Mouse (Mus musculus): ENCODE data around the gene Ccdc92b. TPM values are rescaled to one million over a fixed set of nuclear protein-coding genes. Genes with fewer than 3 reads are reported as not detected.
A peak's percentile ranks its signal among the peaks of the same experiment; 100 is the strongest.

Gene Ccdc92b
- polyA plus RNA-seq, 1 experiment = not detected

- no peak overlapping the region for H3K27ac ChIP-seq (replicated peaks; ENCODE audit: low read depth, low read length)
- no peak overlapping the region for H3K4me3 ChIP-seq (ENCODE audit: insufficient read depth, low read depth, low read length)
- no peaks in the 10 kb centered on the region for H3K4me1 ChIP-seq (ENCODE audit: control insufficient read depth, insufficient read depth, insufficient read length, low read length)
These were observed 27.2 kb upstream of the Ccdc92b start for GRCm38 (mm10) chr11:74592246-74592645.

DNA sequence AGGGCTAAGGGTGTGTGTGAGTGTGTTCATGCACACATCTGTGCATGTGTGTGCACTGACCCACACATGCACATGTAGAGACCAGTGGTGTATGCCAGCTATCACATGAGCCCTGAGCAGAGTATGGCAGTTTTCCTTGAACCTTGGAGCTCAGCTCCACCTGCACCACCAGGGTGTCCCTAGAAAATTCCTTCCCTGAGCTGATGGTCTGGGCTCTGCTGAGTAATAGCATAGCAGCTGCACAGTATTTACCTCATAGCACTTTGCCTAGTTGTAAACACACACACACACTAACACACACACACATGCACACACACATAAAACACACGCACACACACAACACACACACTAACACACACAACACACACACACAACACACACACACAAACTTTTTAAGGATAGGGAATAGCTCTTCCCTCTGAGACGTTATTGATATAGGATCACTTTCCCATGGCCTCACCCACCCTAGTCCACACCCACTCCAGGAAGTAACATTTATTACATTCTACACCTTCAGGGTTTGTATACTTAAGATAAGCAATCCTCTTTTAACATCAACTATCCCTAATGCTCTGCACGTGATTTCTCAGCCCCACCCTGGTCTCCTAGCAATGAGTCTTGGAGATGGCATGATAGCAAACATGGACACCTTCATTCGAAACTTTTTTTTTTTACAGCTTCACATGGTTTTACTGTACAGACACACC is 22.0 kb upstream of the Ccdc92b start:
- no peaks in the 10 kb centered on the region for H3K4me1 ChIP-seq (ENCODE audit: control insufficient read depth, insufficient read depth, insufficient read length, low read length)
- H3K27ac ChIP-seq (replicated peaks; ENCODE audit: low read depth, low read length) = no peak overlapping the region
- no peak overlapping the region for H3K4me3 ChIP-seq (ENCODE audit: insufficient read depth, low read depth, low read length)

DNA sequence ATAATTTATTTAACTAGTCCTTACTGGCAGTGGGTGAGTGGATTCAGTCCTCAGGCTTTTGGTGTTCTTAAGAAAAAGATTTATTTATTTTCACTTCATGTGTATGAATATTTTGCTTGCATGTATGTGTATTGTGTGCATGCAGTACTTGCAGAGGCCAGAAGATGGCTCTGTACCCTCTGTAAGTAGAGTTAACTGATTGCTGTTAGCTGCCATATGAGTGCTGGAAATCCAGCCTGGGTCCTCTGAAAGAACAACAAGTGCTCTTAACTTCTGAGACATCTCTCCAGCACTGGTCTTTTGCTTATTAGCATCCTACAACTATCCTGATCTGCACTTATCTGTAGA is 21.4 kb upstream of the Ccdc92b start:
- no peak overlapping the region for H3K4me3 ChIP-seq (ENCODE audit: insufficient read depth, low read depth, low read length)
- H3K4me1 ChIP-seq (ENCODE audit: control insufficient read depth, insufficient read depth, insufficient read length, low read length) = no peaks in the 10 kb centered on the region
- no peak overlapping the region for H3K27ac ChIP-seq (replicated peaks; ENCODE audit: low read depth, low read length)

- H3K4me1 ChIP-seq (ENCODE audit: control insufficient read depth, insufficient read depth, insufficient read length, low read length) = no peaks in the 10 kb centered on the region
- no peak overlapping the region for H3K27ac ChIP-seq (replicated peaks; ENCODE audit: low read depth, low read length)
- H3K4me3 ChIP-seq (ENCODE audit: insufficient read depth, low read depth, low read length) = no peak overlapping the region
These were observed 17.1 kb upstream of the Ccdc92b start for GRCm38 (mm10) chr11:74602286-74602685.

DNA sequence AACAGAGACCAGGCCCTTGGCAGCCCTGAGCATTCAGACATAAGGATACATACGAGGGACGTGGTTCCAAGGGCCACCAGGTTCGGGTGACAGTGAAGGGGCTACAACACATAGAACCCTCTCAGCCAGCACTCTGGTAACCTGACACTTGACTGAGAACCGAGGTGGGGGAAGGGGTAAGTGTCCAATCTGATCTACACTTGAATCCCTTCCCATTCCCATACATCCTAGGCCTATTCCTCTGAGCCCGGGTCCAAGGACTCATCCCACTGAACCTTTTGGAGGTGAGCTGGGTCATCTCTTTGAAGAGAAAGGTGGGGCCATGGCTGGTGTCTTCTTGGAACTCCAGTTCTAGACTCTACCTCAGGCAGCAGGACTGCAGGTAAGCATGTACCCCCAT is 9.3 kb upstream of the Ccdc92b start:
- Histone ChIP-seq H3K4me3 (ENCODE audit: insufficient read depth, low read depth, low read length) (no peak overlapping the region), H3K4me1 (ENCODE audit: control insufficient read depth, insufficient read depth, insufficient read length, low read length) (no peaks in the 10 kb centered on the region)

DNA sequence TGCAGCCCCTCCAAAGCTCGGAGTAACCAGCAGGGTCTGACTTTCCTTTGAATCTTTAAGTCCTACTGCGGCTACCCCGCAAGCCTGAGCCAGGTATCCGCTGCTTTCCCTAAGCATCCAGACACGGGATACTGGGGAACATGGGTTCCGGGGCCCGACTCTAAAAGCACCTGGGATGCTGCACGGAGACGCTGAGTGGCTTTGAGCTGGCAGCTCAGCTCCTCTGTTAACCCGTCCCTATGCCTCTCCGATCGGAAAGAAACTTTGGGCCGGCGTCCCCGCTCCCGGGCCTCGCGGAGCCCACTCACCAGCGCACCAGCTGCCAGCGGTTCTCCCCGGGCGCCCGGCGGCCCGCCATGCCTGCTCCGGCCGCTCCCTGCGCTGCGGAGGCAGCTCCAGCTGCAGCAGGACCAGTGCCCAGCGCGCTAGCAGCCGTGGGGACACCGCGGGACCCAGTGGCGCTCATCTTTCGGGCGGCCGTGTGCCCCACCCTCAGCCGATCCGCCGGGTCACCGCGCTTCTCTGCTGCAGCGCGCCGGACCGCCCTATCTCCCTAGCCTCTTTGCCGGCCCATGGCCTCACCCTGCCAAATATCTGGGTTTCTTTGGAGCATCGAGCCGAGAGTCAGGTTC is 8.7 kb upstream of the Ccdc92b start, which contains the start of gene Rap1gap2:
Gene Rap1gap2, minus strand, starts transcription at position 371 of the 632 bp plus-strand sequence.
- H3K4me3 ChIP-seq (ENCODE audit: insufficient read depth, low read depth, low read length) = peak within 1 kb of the TSS; percentile 45

More for the DNA sequence above, 9.3 kb upstream of the Ccdc92b start:
- H3K27ac ChIP-seq (replicated peaks; ENCODE audit: low read depth, low read length) = no peak overlapping the region

DNA sequence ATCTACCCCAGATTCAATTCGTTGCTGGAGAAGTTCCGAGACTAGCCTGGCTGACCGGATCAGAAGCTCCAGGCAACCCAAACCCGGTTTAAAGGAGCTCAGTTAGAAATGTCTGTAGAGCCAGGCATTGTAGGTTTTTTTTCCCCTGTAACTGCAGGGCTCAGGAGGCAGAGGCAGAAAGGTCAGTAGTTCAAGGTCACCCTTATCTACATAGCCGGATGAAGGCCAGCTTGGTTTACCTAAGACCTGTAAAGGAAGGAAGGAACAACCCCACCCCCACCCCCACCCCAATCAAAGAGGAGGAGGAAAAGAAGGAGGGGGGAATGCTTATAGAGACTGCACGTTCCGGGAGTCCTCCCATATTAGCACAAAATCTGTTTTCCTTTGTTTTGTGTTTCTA is 8.0 kb upstream of the Ccdc92b start:
- Histone ChIP-seq H3K4me1 (ENCODE audit: control insufficient read depth, insufficient read depth, insufficient read length, low read length) (no peaks in the 10 kb centered on the region), H3K27ac (replicated peaks; ENCODE audit: low read depth, low read length) (no peak overlapping the region), H3K4me3 (ENCODE audit: insufficient read depth, low read depth, low read length) (no peak overlapping the region; the same call in 1 of the 2 replicates)

More for the DNA sequence above, 8.7 kb upstream of the Ccdc92b start, which contains the start of gene Rap1gap2:
- H3K4me1 ChIP-seq (ENCODE audit: control insufficient read depth, insufficient read depth, insufficient read length, low read length) = no peaks in the 10 kb centered on the region
- H3K27ac ChIP-seq (replicated peaks; ENCODE audit: low read depth, low read length) = no peak within 1 kb of the TSS

- no peak overlapping the region for H3K4me3 ChIP-seq (ENCODE audit: insufficient read depth, low read depth, low read length)
- H3K4me1 ChIP-seq (ENCODE audit: control insufficient read depth, insufficient read depth, insufficient read length, low read length) = no peaks in the 10 kb centered on the region
- H3K27ac ChIP-seq (replicated peaks; ENCODE audit: low read depth, low read length) = no peak overlapping the region
These were observed 6.0 kb upstream of the Ccdc92b start for GRCm38 (mm10) chr11:74613428-74613827.

DNA sequence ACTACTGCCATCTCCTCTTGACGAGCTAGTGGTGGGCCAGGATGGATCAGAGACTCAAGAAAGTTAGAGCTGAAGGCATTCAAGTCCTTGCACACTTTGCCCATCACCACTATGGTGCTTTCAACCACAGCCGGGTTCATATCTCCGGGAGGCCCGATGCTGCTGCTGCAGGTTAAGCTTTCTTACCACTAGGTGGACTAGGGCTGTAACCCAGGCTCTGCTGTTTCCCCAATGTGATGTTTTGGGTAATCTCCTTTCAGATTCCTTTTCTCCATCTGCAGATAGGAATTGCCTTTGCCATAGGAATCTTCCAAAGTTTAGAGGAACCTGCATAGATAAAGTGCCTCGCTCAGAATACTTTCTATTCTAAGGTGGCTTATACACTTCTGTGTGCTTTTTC is 3.8 kb upstream of the Ccdc92b start:
- H3K4me1 ChIP-seq (ENCODE audit: control insufficient read depth, insufficient read depth, insufficient read length, low read length) = no peaks in the 10 kb centered on the region
- no peak overlapping the region for H3K4me3 ChIP-seq (ENCODE audit: insufficient read depth, low read depth, low read length)
- no peak overlapping the region for H3K27ac ChIP-seq (replicated peaks; ENCODE audit: low read depth, low read length)

GRCm38 (mm10) chr11:74619956-74620300 is 523 bp downstream of the Ccdc92b start:
- Histone ChIP-seq H3K27ac (replicated peaks; ENCODE audit: low read depth, low read length) (no peak overlapping the region), H3K4me1 (ENCODE audit: control insufficient read depth, insufficient read depth, insufficient read length, low read length) (no peaks in the 10 kb centered on the region), H3K4me3 (ENCODE audit: insufficient read depth, low read depth, low read length) (no peak overlapping the region)

DNA sequence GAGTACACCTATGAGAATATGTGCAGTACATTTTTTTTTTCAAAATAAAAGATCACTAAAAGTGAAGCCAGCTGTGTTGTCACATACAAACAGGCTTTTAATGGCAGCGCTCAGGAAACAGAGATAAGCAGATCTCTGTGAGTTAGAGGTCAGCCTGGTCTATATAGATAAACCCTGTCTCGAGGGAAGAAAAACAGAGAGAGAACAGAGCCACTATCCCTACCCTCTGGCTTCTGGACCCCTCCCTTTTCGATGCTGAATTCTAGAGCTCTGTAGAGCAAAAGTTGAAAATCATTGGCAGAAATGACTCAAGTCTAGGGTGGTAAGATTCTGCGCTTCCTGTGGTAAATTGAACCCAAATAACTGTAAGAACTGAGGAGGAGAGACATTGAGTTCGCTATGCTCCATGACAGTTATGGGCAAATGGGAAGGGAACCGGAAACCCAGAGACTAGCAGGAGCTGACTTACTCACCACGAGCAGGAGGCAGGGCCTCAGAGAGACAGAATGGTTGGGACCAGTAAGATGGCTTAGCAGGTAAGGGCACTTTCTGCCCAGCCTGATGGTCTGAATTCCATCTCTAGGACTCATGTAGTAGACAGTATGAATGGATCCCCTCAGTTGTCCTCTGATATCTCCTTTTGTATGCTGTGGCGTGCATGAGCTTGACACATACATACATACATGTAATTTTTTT is 2.7 kb downstream of the Ccdc92b start:
- H3K27ac ChIP-seq (replicated peaks; ENCODE audit: low read depth, low read length) = no peak overlapping the region
- no peaks in the 10 kb centered on the region for H3K4me1 ChIP-seq (ENCODE audit: control insufficient read depth, insufficient read depth, insufficient read length, low read length)
- H3K4me3 ChIP-seq (ENCODE audit: insufficient read depth, low read depth, low read length) = no peak overlapping the region

GRCm38 (mm10) chr11:74623693-74624092 is 4.3 kb downstream of the Ccdc92b start:
- Histone ChIP-seq H3K27ac (replicated peaks; ENCODE audit: low read depth, low read length) (no peak overlapping the region), H3K4me1 (ENCODE audit: control insufficient read depth, insufficient read depth, insufficient read length, low read length) (no peaks in the 10 kb centered on the region), H3K4me3 (ENCODE audit: insufficient read depth, low read depth, low read length) (no peak overlapping the region)

DNA sequence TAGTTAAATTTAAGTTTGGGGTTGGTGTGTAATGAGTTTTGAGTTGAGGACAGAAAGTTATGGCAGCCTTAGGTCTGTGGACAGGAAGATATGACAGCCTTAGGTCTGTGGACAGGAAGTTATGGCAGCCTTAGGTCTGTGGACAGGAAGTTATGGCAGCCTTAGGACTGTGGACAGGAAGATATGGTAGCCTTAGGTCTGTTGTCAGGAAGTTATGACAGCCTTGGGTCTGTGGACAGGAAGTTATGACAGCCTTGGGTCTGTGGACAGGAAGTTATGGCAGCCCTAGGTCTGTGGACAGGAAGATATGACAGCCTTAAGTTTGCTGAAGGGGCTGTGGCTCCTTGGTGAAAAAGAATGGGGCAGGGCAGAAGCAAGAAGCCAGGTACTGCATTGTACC is 5.9 kb downstream of the Ccdc92b start:
- Histone ChIP-seq H3K4me1 (ENCODE audit: control insufficient read depth, insufficient read depth, insufficient read length, low read length) (no peaks in the 10 kb centered on the region), H3K27ac (replicated peaks; ENCODE audit: low read depth, low read length) (no peak overlapping the region), H3K4me3 (ENCODE audit: insufficient read depth, low read depth, low read length) (no peak overlapping the region)

- H3K4me1 ChIP-seq (ENCODE audit: control insufficient read depth, insufficient read depth, insufficient read length, low read length) = no peaks in the 10 kb centered on the region
- H3K27ac ChIP-seq (replicated peaks; ENCODE audit: low read depth, low read length) = no peak overlapping the region
- no peak overlapping the region for H3K4me3 ChIP-seq (ENCODE audit: insufficient read depth, low read depth, low read length)
These were observed 8.1 kb downstream of the Ccdc92b start for GRCm38 (mm10) chr11:74627481-74627880.

DNA sequence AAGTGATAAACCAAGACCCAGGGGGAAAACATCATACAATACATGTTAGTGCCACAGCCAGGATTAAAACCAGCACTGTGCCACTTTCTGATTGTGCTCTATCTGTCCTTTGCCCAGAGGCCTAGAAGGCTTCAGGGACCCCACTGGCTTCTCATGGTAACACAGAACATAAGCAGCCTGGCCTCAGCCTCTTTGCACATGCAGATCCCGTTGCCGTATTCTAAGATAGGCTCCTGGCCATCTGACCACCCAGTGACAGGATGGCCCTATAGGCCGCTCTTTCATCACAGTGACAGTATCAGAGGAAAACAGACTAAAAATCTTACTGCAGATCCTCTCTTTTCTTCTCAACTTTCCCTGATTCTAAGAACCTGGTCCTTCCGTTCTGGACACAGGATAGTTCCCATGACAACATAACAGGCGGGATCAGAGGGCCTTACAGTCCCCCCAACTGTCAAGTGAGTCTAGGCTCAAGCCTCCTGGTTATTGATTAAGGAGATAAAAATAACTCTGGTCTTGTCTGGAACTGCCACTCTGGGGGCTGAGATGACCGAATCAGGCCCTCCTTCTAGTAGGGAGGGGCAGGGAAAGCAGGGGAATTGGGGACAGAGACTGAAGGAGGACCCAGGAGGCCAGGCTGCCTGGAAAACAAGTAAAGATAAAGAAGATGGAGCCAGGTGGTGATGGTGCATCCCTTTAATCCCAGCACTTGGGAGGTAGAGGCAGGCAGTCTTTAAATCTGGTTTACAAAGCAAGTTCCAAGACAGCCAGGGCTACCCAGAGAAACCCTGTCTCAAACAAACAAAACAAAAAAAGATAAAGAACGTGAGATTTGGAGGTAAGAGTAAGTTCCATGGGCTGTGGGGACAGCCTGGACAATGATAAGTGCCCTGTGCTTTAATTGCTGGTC is 12.7 kb downstream of the Ccdc92b start:
- Histone ChIP-seq H3K4me3 (ENCODE audit: insufficient read depth, low read depth, low read length) (no peak overlapping the region), H3K4me1 (ENCODE audit: control insufficient read depth, insufficient read depth, insufficient read length, low read length) (no peaks in the 10 kb centered on the region), H3K27ac (replicated peaks; ENCODE audit: low read depth, low read length) (no peak overlapping the region)

All from brown adipose tissue, adult 24 weeks (tissue).